Mouse (Mus musculus): ENCODE data around the gene Card9. TPM values are rescaled to one million over a fixed set of nuclear protein-coding genes. Genes with fewer than 3 reads are reported as not detected.

The Card9 gene
- total RNA-seq, 4 experiments from 2014 or later = 0.54 to 2.2 (median 1.7) TPM

- no peak for DNase-seq (ENCODE audit: low spot score)
These were observed 2.8 kb upstream of the Card9 start for GRCm38 (mm10) chr2:26363481-26363880.

DNA sequence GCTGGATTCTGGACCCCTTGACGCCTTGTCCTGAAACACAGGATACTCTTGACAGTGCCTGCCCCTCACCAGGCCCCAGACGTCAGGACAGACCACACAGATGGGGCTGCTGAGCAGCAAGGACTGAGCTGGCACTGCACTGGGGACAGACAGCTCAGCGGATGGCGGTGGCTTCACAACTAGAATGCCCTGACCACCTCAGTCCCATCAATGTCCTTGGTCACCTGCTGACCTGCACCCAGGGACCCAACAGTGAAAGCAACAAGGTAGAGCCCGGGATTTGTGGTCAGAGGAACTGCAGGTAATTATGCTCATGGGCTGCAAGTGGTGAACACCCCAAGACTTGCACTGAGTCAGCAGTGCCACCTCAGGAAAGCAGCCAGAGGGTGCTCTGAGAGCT is 2.3 kb upstream of the Card9 start:
- no peak for DNase-seq (ENCODE audit: low spot score)

- DNase-seq (ENCODE audit: low spot score) = no peak
These were observed 735 bp downstream of the Card9 start for GRCm38 (mm10) chr2:26359983-26360382.

- DNase-seq (ENCODE audit: low spot score) = no peak
These were observed 1.9 kb downstream of the Card9 start for GRCm38 (mm10) chr2:26358667-26359320.

DNA sequence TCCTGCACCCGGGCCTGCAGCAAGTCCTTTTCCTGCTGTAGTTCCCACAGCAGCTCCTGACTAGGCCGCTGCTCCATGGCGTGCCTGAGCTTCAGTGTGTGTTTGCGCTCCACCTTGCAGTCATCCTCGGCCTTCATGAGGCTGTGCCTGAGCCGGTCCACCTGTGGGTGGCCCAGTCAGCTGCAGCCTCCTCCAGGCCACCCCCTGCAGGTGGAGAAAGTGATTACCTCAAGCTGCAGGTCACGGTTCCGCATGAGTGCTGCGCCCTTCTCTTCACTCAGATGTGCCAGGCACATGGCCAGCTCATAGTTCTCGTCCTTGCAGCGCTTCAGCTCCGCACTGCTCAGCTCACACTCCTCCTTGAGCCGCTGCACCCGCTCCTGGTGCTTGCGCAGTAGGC is 3.2 kb downstream of the Card9 start:
- DNase-seq (ENCODE audit: low spot score) = no peak

- no peak for DNase-seq (ENCODE audit: low spot score)
These were observed 4.0 kb downstream of the Card9 start for GRCm38 (mm10) chr2:26356678-26357077.

- DNase-seq (ENCODE audit: low spot score) = no peak
These were observed 4.5 kb downstream of the Card9 start for GRCm38 (mm10) chr2:26356231-26356630.

DNA sequence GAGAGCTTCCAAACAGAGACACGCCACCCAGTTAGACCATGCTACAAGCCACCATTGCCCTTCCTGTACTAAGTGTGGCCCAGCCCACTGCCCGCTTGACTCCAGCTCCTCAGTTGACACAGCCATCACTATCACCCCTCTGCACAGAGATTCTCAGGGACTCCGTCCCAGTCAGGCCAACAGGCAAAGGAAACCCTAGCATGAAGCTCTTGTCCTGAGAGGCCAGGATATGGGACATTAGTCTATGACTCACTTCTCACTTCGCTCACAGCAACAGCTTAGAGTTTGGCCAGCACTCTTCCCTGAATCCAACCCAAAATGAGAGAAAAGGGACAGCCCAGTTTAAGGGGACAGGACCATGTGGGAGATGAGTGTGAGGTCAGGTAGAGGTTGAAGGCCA is 6.3 kb downstream of the Card9 start:
- DNase-seq (ENCODE audit: low spot score) = no peak

GRCm38 (mm10) chr2:26353066-26353980 is 7.4 kb downstream of the Card9 start:
- DNase-seq (ENCODE audit: low spot score) = no peak

GRCm38 (mm10) chr2:26352291-26352910 is 8.3 kb downstream of the Card9 start:
- DNase-seq (ENCODE audit: low spot score) = no peak

GRCm38 (mm10) chr2:26351358-26352290 is 9.1 kb downstream of the Card9 start, which contains the start of gene Dnlz:
Gene Dnlz, minus strand, starts transcription at chr2:26352110.
- peak; percentile 94 for DNase-seq (ENCODE audit: low spot score)

- no peak for DNase-seq (ENCODE audit: low spot score)
These were observed 12.5 kb downstream of the Card9 start for GRCm38 (mm10) chr2:26348241-26348640.

- DNase-seq (ENCODE audit: low spot score) = no peak
These were observed 17.9 kb downstream of the Card9 start for GRCm38 (mm10) chr2:26342609-26343490.

- peak; percentile 84 for DNase-seq (ENCODE audit: low spot score)
These were observed 18.7 kb downstream of the Card9 start for GRCm38 (mm10) chr2:26342044-26342443.

GRCm38 (mm10) chr2:26341510-26341981 is 19.2 kb downstream of the Card9 start:
- DNase-seq (ENCODE audit: low spot score) = no peak

GRCm38 (mm10) chr2:26339204-26339551 is 21.5 kb downstream of the Card9 start:
- DNase-seq (ENCODE audit: low spot score) = peak; percentile 77

DNA sequence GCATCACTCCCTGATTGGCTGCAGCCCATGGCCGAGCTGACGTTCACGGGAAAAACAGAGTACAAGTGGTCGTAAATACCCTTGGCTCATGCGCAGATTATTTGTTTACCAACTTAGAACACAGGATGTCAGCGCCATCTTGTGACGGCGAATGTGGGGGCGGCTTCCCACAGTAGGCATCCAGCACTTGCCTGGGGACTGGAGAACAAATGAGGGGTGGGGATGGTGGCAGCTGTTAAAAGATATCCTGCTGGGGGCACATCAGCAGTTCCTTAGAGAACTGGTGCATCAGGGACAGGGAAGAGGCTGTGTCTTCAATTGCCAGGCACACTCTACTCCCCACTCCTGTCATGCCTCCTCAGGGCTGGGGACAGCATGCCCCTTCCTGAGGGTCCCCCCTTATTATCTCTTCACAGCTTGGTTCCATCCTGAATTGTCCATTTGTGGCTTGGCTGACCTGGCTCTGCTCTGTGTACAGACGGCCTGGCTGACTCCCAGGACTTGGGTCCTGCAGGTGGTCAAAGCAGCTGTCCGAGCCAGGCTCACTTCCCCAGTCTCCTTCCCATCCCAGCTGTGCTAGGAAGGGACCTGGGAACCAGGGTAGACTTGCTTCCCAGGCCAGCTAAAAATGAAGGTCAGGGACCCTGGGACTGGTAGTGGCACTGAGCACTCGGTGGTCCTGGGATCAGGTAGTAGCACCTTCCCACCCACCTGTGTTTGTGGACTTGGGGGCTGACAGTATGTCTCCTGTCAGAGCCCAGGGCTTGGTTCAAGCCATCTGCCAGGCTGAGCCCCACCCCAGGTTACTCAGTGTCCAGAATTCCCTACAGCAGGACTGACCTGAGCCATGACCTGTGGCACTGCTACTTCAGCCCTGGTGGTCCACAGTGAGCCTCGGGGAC is 22.2 kb downstream of the Card9 start:
- DNase-seq (ENCODE audit: low spot score) = no peak

GRCm38 (mm10) chr2:26330702-26331101 is 30.0 kb downstream of the Card9 start:
- DNase-seq (ENCODE audit: low spot score) = no peak

- DNase-seq (ENCODE audit: low spot score) = no peak
These were observed 30.7 kb downstream of the Card9 start for GRCm38 (mm10) chr2:26330056-26330468.

All from heart, adult 8-10 months (tissue).